Mouse (Mus musculus) megakaryocyte, embryonic 14.5 days (primary cell): ENCODE data around the gene Pde4d.

ENCODE experiments used
- FLI1 ChIP-seq: IDR thresholded peaks from 2 replicates; pipeline ENCODE4 v1.6.1; 2012; ENCODE audit warnings: low read length, inconsistent platforms, mixed read lengths
- GATA1 ChIP-seq: IDR thresholded peaks from 3 replicates; pipeline ENCODE4 v1.6.1; 2012; ENCODE audit warnings: mixed read lengths, low read length, inconsistent platforms, borderline replicate concordance

- TF ChIP-seq GATA1 (no peak), FLI1 (no peak)
Observed at GRCm38 (mm10) chr13:109639286-109639685, 1189.5 kb downstream of the Pde4d start.
